Mouse (Mus musculus) layer of hippocampus, postnatal 25 days (tissue): ENCODE measurements around the gene Cemip. TPM values are rescaled to one million over a fixed set of nuclear protein-coding genes. Genes with fewer than 3 reads are reported as not detected.
"Not testable (repeated sequence)": the region's sequence is repeated elsewhere in the genome, so short reads cannot be mapped to it uniquely, and the experiment has no call there.

Experiments
- DNase-seq, 2 experiments: peaks; one replicate each; pipeline ENCODE4 v3.0.0; 2022; ENCODE audit warnings: mixed read lengths in 2 of 2, low spot score in 1 of 2; ENCODE audit errors: extremely low spot score in 1 of 2
- total RNA-seq, 2 experiments: library from RNA; stranded (reverse); gene quantifications; 2 replicates each; pipeline ENCODE4 v1.2.3; 2021

The Cemip gene
- total RNA-seq, 2 experiments from 2014 or later = 21.6 to 25.9 TPM

- no peak for DNase-seq
These were observed 184.9 kb downstream of the Cemip start for GRCm38 (mm10) chr7:83901425-83901824.

GRCm38 (mm10) chr7:83900519-83900918, 185.8 kb downstream of the Cemip start:
- no peak for DNase-seq

DNA sequence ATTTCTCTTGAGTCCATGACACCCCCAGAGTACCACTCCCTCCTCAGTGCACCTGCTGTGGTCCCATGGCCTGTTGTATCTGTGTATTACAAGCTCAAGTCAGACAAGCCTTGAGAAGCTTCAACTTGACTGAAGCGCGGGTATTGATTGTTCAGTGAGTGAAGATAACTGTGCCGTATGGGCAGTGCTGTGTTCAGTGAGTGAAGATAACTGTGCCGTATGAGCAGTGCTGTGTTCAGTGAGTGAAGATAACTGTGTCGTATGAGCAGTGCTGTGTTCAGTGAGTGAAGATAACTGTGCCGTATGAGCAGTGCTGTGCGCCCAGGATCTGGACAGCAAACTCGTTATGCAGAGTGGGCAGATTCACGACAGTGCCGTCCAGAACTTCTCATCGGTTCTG, 188.0 kb downstream of the Cemip start:
- DNase-seq = no peak

GRCm38 (mm10) chr7:83896077-83896740, 190.1 kb downstream of the Cemip start:
- DNase-seq = no peak

- no peak for DNase-seq
These were observed 192.0 kb downstream of the Cemip start for GRCm38 (mm10) chr7:83894348-83894747.

DNA sequence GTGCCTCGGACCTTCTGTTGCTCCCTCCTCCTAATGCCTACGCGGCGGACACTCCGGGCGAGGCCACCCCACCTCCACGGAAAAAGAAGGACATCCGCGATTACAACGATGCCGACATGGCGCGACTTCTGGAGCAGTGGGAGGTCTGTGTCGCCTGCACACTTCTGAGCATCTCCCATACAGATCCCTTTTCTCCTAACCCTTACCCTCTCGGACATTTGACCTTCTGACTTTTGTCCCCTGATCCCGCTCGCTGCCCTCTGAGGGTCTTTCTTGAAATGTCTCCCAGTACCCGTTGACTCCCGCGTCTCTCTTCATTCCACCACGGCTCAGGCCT, 194.0 kb downstream of the Cemip start:
- DNase-seq = no peak

- peak; percentile 85 to 90 for DNase-seq
These were observed 194.6 kb downstream of the Cemip start for GRCm38 (mm10) chr7:83891433-83892332.

DNA sequence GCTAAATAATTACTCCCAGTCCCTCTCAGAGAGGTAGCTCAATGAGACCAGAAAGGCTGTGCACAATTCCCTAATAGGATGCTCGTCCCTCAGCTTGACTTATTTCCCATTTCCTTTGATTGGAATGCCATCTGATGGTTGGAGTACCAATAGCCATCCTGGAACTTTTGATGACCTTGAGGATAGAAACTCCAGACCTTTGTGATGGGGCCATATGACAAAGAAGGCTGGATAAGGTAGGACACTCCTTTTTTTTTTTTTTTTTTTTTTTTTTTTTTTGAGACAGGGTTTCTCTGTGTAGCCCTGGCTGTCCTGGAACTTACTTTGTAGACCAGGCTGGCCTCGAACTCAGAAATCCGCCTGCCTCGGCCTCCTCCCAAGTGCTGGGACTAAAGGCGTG, 196.4 kb downstream of the Cemip start:
- not testable (repeated sequence) for DNase-seq

GRCm38 (mm10) chr7:83889383-83889782, 196.9 kb downstream of the Cemip start:
- no peak for DNase-seq

- DNase-seq = no peak
These were observed 199.8 kb downstream of the Cemip start for GRCm38 (mm10) chr7:83886366-83887129.

DNA sequence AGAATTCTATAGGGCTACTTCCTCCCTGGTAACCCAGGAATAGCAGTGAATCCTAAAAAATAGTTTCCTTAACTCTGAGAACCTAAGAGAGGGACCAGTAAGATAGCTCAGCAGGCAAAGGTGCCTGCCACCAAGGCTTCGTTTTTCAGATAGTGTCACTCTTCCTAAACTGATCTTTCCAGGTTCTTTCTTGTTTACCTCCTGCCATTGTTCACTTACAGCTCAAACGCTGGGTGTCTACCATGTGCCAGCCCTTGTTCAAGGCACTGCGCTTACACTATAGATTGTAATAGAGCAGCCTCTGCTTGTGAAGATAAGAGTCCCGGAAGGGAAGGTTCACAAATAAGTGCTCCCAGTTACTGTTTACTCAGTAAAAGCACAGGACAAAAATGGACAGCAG, 200.5 kb downstream of the Cemip start:
- DNase-seq = no peak

- DNase-seq = no peak
These were observed 201.3 kb downstream of the Cemip start for GRCm38 (mm10) chr7:83884921-83885532.

DNA sequence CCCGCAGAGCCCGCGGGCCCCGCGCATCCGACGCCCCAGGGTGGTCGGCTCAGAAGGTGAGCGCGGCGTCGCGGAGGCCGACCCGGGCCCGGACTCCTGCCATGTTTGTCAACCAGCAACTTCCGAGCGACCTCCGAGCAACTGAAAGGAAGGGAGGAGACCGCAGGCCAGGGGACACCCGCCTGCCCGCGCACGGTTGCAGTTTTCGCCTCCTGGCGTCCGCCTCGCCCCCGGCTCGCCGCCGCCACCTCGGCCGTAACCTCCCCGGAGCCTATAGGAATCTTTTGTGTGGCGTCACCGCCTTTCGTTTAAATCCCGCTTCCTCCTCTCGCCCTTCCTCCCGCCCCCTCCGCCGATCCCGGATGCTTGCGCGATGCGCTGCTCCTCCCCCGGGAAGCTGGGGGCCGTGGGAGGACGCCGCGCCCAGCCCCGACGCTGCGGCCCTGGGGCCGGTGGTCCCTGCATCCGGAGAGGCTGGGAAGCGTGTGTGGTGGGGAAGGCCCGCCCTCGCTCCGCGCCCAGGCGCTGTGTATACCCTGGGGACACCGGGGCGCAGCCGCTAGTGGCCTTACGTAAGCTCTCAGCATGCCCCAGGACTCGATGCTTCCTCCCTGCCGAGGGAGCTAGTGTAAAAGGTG, 202.2 kb downstream of the Cemip start, which contains the start of the genes Tlnrd1 and Mesd:
Tlnrd1 (minus strand) TSS at position 285 of the 638 bp plus-strand sequence.
Mesd (plus strand) TSS at position 446 of the 638 bp plus-strand sequence.
- peak; percentile 68 to 88 for DNase-seq

DNA sequence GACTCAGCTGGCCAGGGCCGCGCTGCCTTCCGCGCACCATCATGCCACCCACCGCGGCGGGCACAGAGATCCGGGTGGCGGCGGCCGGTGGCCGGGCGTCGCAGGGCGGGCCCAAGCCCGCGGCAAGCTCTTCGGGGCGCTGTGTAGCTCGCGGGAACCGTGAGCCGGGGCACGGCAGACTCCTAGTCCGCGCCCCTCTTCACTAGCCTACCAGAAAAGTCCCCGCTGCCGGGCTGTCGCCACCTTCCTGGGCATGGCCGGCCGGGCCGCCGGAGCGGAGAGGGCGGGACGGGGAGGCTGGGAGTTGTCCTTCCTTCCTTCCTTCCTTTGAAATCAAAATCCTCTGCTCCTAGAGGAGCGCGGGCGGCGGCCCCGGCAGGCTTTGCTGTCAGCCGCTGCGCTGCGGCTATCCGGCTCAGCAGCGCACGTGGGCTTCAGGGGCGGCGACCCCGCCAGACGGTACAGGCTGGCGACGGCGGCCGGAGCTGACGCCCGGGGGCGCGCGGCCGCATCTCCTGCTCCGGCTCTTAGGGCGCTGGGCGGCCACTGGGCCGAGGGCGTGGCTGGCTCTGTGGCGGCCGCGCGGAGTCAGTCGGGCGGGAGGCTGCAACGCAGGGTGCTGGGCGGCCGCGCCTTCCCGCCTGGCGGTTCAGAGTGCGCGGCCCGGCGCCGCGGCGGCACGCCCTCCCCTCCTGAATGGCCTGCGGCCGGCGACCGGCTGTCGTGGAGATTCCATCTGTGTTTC, 202.9 kb downstream of the Cemip start:
- DNase-seq = peak; percentile 33

Other genes with a start within 250 kb of the Cemip start
- 10 to 100 TPM; 20.0 to 21.4 TPM for gene Tlnrd1, start 202.2 kb downstream of the Cemip start, total RNA-seq
- gene Mesd, start 202.0 kb downstream of the Cemip start, total RNA-seq = 10 to 100 TPM; 56.5 to 63.2 TPM
- 10 to 100 TPM; 58.4 to 59.9 TPM for gene Abhd17c, start 65.4 kb upstream of the Cemip start, total RNA-seq